Mouse (Mus musculus) ES-E14 (cell line): Measurements from ENCODE around the gene Tmem221. TPM values are rescaled to one million over a fixed set of nuclear protein-coding genes. Genes with fewer than 3 reads are reported as not detected.
A peak's percentile ranks its signal among the peaks of the same experiment; 100 is the strongest.

Experiments used
- DNase-seq: peaks from one replicate; pipeline ENCODE4 v3.0.0-alpha.2; 2013; ENCODE audit warnings: low read depth, low spot score
- H3K27ac ChIP-seq: 2 replicates; pipeline ENCODE4 v1.5.1; 2012; ENCODE audit warnings: low read depth, mild to moderate bottlenecking, low read length, moderate library complexity, mixed read lengths; ENCODE audit not compliant: poor library complexity, insufficient read depth, severe bottlenecking
- H3K36me3 ChIP-seq: 2 replicates; pipeline ENCODE4 v1.6.1; 2012; ENCODE audit warnings: mild to moderate bottlenecking, low read length, moderate library complexity, mixed read lengths; ENCODE audit not compliant: control insufficient read depth, poor library complexity, insufficient read depth, severe bottlenecking
- H3K4me1 ChIP-seq, 2 experiments: fragments of 150-350 bp in 1 of 2; sonication (generic) in 1 of 2; 2 replicates each; pipeline ENCODE4 v1.6.1; 2012; ENCODE audit warnings: low read length in 2 of 2, mild to moderate bottlenecking in 1 of 2, mixed read lengths in 1 of 2; ENCODE audit not compliant: control insufficient read depth in 2 of 2, insufficient read depth in 2 of 2, poor library complexity in 1 of 2
- H3K4me3 ChIP-seq, 2 experiments: fragments of 150-350 bp in 1 of 2; sonication (generic) in 1 of 2; 2 replicates each; pipeline ENCODE4 v1.5.1; 2012; ENCODE audit warnings: low read length in 2 of 2, low read depth in 1 of 2, mild to moderate bottlenecking in 1 of 2, mixed read lengths in 1 of 2; ENCODE audit not compliant: insufficient read depth in 1 of 2, poor library complexity in 1 of 2, severe bottlenecking in 1 of 2
- H3K9ac ChIP-seq: 2 replicates; pipeline ENCODE4 v1.6.1; 2012; ENCODE audit warnings: low read depth, mild to moderate bottlenecking, low read length, mixed read lengths; ENCODE audit not compliant: poor library complexity, insufficient read depth, severe bottlenecking
- H3K9me3 ChIP-seq: fragments of 150-350 bp; sonication (generic); 2 replicates; pipeline ENCODE4 v1.6.1; 2012; ENCODE audit warnings: low read depth, mild to moderate bottlenecking, low read length; ENCODE audit not compliant: control insufficient read depth, insufficient read depth
- CHD2 ChIP-seq: IDR thresholded peaks from 2 replicates; pipeline ENCODE4 v1.6.1; 2014; ENCODE audit warnings: mild to moderate bottlenecking, low read depth, low read length, inconsistent platforms
- HCFC1 ChIP-seq: IDR thresholded peaks from 2 replicates; pipeline ENCODE4 v1.6.1; 2012; ENCODE audit warnings: low read length, inconsistent platforms, borderline replicate concordance; ENCODE audit not compliant: insufficient read depth
- MAFK ChIP-seq: IDR thresholded peaks from 2 replicates; pipeline ENCODE4 v1.6.1; 2014; ENCODE audit warnings: mild to moderate bottlenecking, low read depth, low read length, inconsistent platforms; ENCODE audit not compliant: insufficient read depth
- ZC3H11A ChIP-seq: IDR thresholded peaks from 2 replicates; pipeline ENCODE4 v1.6.1; 2012; ENCODE audit warnings: low read depth, mild to moderate bottlenecking, inconsistent platforms, low read length, borderline replicate concordance
- ZNF384 ChIP-seq: IDR thresholded peaks from 2 replicates; pipeline ENCODE4 v1.6.1; 2012; ENCODE audit warnings: low read depth, low read length, inconsistent platforms
- in situ Hi-C, 2 experiments: fragments of 600-800 bp; cut with MboI; formaldehyde crosslinking; loops; one replicate each; pipeline ENCODE4 v1.15.1; 2025; ENCODE audit warnings: low sequenced_read_pairs in 2 of 2, inconsistent platforms in 1 of 2; ENCODE audit not compliant: unreplicated experiment in 2 of 2
- total RNA-seq: library from RNA; depleted of rRNA; stranded (reverse); fragments of 300-350 nt; gene quantifications from 2 replicates; pipeline ENCODE4 v1.2.3, GENCODE M21; 2012

Tmem221 gene
- total RNA-seq, 1 experiment: 0.18 TPM

DNA sequence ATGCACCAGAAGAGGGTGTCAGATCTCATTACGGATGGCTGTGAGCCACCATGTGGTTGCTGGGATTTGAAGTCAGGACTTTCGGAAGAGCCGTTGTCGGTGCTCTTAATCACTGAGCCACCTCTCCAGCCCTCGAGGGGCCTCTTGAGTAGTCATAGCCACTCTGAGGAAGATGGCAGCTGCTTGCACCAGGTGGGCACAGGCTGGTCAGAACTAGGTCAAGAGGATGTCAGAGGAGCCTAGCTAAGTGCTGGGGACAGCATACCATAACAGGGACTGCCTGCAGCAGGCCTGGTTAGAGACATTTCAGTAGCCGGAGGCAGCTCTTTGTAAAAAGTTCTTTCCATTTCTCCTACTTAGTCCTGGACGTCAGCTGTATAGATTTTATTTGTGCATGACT lies 7.9 kb downstream of the Tmem221 start:
- Histone ChIP-seq H3K4me1 (no peaks in the 10 kb centered on the region), H3K9ac (no peak overlapping the region), H3K36me3 (peaks cover 8% of the 10 kb centered on the region; the same call in 1 of the 2 replicates), H3K4me3 (no peak overlapping the region), H3K9me3 (no peaks in the 10 kb centered on the region), H3K27ac (no peak overlapping the region)
- TF ChIP-seq MAFK: no peak
- no peak for TF ChIP-seq HCFC1
- TF ChIP-seq ZNF384: no peak
- TF ChIP-seq ZC3H11A: no peak
- TF ChIP-seq CHD2: no peak
- no peak for DNase-seq
- in situ Hi-C loops: no loop called here

- Histone ChIP-seq H3K9ac (no peak overlapping the region), H3K4me3 (no peak overlapping the region), H3K36me3 (peaks cover 16% of the 10 kb centered on the region; the same call in 1 of the 2 replicates), H3K9me3 (no peaks in the 10 kb centered on the region), H3K27ac (no peak overlapping the region), H3K4me1 (peaks cover 0 to 3% of the 10 kb centered on the region in 2 experiments; a peak in 1 of 4 replicates)
- in situ Hi-C loops: no loop called here
- DNase-seq: no peak
- TF ChIP-seq ZC3H11A: no peak
- TF ChIP-seq ZNF384: no peak
- TF ChIP-seq HCFC1: no peak
- TF ChIP-seq MAFK: no peak
- no peak for TF ChIP-seq CHD2
Observed at GRCm38 (mm10) chr8:71547590-71547989, 11.1 kb downstream of the Tmem221 start.

DNA sequence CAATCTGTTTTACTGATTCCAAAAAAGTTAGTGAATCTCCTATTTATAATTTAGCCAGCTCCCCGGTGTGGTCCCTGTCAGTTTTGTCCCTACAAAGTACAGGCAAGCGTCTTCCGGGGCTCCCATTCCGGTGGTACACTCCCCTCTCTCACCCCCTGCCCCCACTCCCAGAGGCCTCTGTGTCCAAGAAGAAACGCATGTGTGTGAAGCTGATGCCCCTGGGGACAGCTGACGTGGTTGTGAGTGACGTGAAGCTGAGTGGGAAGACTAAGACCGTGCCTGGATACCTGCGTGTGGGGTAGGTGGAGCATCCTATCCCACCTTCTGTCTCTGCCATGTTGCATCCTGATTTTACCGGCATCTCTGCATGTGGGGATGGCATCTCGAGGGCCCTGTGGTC lies 13.6 kb downstream of the Tmem221 start:
- H3K9me3 ChIP-seq: no peaks in the 10 kb centered on the region
- no peak for TF ChIP-seq MAFK
- TF ChIP-seq HCFC1: no peak
- TF ChIP-seq ZNF384: no peak
- TF ChIP-seq ZC3H11A: no peak
- no peak for TF ChIP-seq CHD2
- H3K4me3 ChIP-seq: no peak overlapping the region
- peaks cover 2 to 3% of the 10 kb centered on the region in 2 experiments; a peak in 1 of 4 replicates for H3K4me1 ChIP-seq
- H3K27ac ChIP-seq: no peak overlapping the region
- in situ Hi-C loops: no loop called here
- no peak for DNase-seq
- no peak overlapping the region for H3K9ac ChIP-seq
- peaks cover 16% of the 10 kb centered on the region; the same call in 1 of the 2 replicates for H3K36me3 ChIP-seq

- peak overlapping the region; percentile 74 for H3K9ac ChIP-seq
- TF ChIP-seq MAFK: no peak
- TF ChIP-seq ZC3H11A: no peak
- no peak for TF ChIP-seq ZNF384
- peak overlapping the region; percentile 80 to 90; a peak in 3 of 4 replicates for H3K4me3 ChIP-seq
- H3K4me1 ChIP-seq: peaks cover 2 to 3% of the 10 kb centered on the region in 2 experiments; a peak in 1 of 4 replicates
- no peak overlapping the region for H3K27ac ChIP-seq
- H3K36me3 ChIP-seq: peaks cover 16% of the 10 kb centered on the region; the same call in 1 of the 2 replicates
- in situ Hi-C loops: no loop called here
- no peaks in the 10 kb centered on the region for H3K9me3 ChIP-seq
- DNase-seq: no peak
Observed at GRCm38 (mm10) chr8:71543755-71544154, 14.9 kb downstream of the Tmem221 start.
